Mouse (Mus musculus): ENCODE measurements around the gene 1810009A15Rik. TPM values are rescaled to one million over a fixed set of nuclear protein-coding genes. Genes with fewer than 3 reads are reported as not detected.
"Not testable (repeated sequence)": the region's sequence is repeated elsewhere in the genome, so short reads cannot be mapped to it uniquely, and the experiment has no call there.

The 1810009A15Rik gene
- polyA plus RNA-seq, 2 experiments, result 52.7 to 70.8 TPM

DNA sequence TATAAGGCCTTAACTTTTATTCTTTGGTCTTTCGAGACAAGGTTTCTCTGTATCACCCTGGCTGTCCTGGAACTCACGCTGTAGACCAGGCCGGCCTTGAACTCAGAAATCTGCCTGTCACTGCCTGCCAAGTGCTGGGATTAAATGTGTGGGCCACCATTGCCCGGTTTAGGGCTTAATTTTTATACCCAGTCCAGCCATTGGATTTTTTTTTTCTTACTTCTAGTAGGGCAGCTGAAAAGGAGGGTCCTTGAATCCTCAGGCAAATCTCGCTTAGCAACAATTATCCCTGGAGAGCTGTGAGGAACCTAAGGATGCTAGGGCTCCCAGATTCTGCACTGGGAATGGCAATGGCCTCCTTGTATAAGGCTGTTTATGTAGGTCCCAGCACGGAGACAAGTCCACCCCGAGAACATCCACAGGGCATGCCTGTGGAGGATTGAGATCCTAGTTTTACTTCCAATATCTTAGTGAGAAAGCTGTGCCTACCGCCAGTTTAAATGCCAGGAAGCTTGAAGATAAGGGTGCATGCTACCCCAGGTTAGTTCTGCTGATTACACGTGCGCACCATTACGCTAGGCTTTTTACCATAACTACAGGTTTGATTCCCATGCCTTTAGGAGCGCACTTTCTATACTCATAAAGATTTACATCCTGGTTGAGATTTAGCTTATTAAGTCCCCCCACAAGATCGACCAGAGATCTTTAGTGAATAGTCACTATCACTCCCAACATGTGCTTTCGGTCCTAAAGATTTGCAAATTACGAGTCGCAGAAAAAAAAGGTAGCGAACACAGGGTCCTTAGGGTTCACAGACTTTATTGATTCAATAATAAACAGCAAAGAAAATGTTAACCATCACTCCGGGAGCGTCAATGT is 829 bp upstream of the 1810009A15Rik start:
- Histone ChIP-seq H3K27ac (peak overlapping the region; percentile 77), H3K36me3 (replicated peaks; ENCODE audit: control insufficient read depth, insufficient read depth, low read depth) (peaks cover 12% of the 10 kb centered on the region), H3K4me1 (replicated peaks; ENCODE audit: control insufficient read depth in 2 of 2, insufficient read depth in 2 of 2, low read length in 1 of 2) (peaks cover 13 to 19% of the 10 kb centered on the region in 2 experiments), H3K4me3 (ENCODE audit: insufficient read depth in 1 of 2, low read depth in 2 of 2, low read length in 2 of 2) (peak overlapping the region; percentile 75 to 97), H3K27me3 (ENCODE audit: control insufficient read depth, insufficient read depth, low read length) (no peaks in the 10 kb centered on the region), H3K4me2 (ENCODE audit: low read depth) (peak overlapping the region; percentile 95), H3K9me3 (ENCODE audit: control insufficient read depth, low read length) (no peaks in the 10 kb centered on the region), H3K9ac (replicated peaks) (peak overlapping the region; percentile 72)
- DNase-seq (ENCODE audit: low read depth in 3 of 3, low spot score in 3 of 3) (peak in 1 of 3 experiments; percentile 47), ATAC-seq (ENCODE audit: insufficient read depth) (no peak)
- 8% methylated on average over 19 of the region's 19 CpGs for WGBS (ENCODE audit: insufficient replicate concordance)
- TF ChIP-seq CTCF (IDR thresholded peaks at IDR 0.05; ENCODE audit: low read depth), result no peak
- TF ChIP-seq EP300 (IDR thresholded peaks at IDR 0.05; ENCODE audit: low read depth), result no peak; the same call in 1 of the 2 replicates

DNA sequence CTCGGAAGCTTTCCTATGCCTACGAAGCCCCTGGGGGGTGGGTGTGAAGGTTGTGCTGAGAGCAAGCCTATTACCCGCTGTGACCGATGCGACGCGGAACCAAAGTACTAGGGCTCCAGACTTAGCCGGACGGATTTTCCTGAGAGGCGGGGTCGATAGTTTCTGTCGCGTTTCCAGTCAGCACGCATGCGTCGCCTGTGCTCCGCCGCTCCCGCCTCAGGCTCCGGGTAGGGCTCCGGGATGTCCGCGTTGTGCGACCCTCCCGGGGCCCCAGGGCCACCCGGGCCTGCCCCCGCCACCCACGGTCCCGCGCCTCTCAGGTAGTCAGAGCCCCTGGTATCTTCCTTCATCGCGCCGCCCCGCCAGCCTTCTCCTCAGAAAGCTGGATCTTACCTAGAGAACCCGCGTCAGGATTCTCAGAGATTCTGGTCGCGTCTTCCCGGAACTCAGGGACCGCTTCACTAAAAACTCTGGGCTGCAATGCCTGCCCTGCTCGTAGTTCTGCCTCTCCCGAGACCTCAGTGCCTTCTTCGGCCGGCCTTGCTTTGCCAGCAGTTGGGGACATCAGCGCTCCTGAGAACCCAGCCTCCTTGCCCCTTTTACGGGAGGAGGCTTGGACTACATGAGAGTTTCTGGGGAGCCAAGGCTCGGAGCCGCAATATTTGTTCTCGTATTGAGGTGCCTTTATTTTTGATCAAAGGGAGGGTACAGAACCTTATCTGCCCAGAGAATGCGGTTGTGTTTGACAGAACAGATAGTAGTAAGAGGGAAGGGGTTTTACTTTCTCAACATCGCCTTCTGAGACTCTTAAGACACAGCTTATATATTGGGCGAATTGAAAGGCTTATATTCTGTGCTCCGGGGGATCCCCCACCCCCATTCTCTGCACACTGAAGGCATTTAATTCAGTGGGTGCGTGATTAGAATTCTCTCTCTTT is 4.4 kb downstream of the 1810009A15Rik start, which contains the start of gene Ints5:
Gene Ints5, plus strand, starts transcription at position 177 of the 938 bp plus-strand sequence.
- Histone ChIP-seq H3K4me1 (replicated peaks; ENCODE audit: control insufficient read depth in 2 of 2, insufficient read depth in 2 of 2, low read length in 1 of 2) (peaks cover 6 to 22% of the 10 kb centered on the region in 2 experiments), H3K4me3 (ENCODE audit: insufficient read depth in 1 of 2, low read depth in 2 of 2, low read length in 2 of 2) (peak within 1 kb of the TSS; percentile 93 to 98), H3K4me2 (ENCODE audit: low read depth) (peak within 1 kb of the TSS; percentile 83), H3K36me3 (replicated peaks; ENCODE audit: control insufficient read depth, insufficient read depth, low read depth) (peaks cover 29% of the 10 kb centered on the region), H3K27ac (peak within 1 kb of the TSS; percentile 91), H3K27me3 (ENCODE audit: control insufficient read depth, insufficient read depth, low read length) (no peaks in the 10 kb centered on the region), H3K9me3 (ENCODE audit: control insufficient read depth, low read length) (no peaks in the 10 kb centered on the region), H3K9ac (replicated peaks) (peak within 1 kb of the TSS; percentile 98)
- ATAC-seq (ENCODE audit: insufficient read depth) (peak; percentile 60), DNase-seq (ENCODE audit: low read depth in 3 of 3, low spot score in 3 of 3) (peak; percentile 78 to 81 (median 79))
- 1% methylated on average over 54 of the region's 54 CpGs for WGBS (ENCODE audit: insufficient replicate concordance)
- TF ChIP-seq CTCF (IDR thresholded peaks at IDR 0.05; ENCODE audit: low read depth), result no peak
- TF ChIP-seq EP300 (IDR thresholded peaks at IDR 0.05; ENCODE audit: low read depth), result no peak

DNA sequence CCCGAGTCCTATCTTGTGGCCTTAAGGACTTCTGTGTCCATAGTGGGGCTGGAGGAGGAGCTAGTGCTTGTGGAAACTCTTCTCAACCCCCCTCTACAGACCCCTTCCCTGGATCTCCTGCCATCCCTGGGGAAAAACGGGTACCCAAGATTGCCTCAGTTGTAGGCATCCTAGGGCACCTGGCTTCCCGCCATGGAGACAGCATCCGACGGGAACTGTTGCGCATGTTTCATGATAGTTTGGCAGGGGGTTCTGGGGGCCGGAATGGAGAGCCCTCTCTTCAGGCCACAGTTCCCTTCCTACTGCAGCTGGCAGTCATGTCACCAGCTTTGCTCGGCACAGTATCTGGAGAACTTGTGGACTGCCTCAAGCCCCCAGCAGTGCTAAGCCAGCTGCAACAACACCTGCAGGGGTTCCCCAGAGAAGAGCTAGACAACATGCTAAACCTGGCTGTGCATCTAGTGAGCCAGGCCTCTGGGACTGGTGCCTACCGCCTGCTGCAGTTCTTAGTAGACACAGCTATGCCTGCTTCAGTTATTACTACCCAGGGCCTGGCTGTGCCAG is 6.8 kb downstream of the 1810009A15Rik start:
- Histone ChIP-seq H3K4me1 (replicated peaks; ENCODE audit: control insufficient read depth in 2 of 2, insufficient read depth in 2 of 2, low read length in 1 of 2) (peaks cover 8 to 24% of the 10 kb centered on the region in 2 experiments), H3K9ac (replicated peaks) (no peak overlapping the region), H3K4me2 (ENCODE audit: low read depth) (no peak overlapping the region), H3K36me3 (replicated peaks; ENCODE audit: control insufficient read depth, insufficient read depth, low read depth) (peaks cover 26% of the 10 kb centered on the region), H3K4me3 (ENCODE audit: insufficient read depth in 1 of 2, low read depth in 2 of 2, low read length in 2 of 2) (no peak overlapping the region), H3K27ac (no peak overlapping the region), H3K9me3 (ENCODE audit: control insufficient read depth, low read length) (no peaks in the 10 kb centered on the region), H3K27me3 (ENCODE audit: control insufficient read depth, insufficient read depth, low read length) (no peaks in the 10 kb centered on the region)
- no peak for TF ChIP-seq CTCF (IDR thresholded peaks at IDR 0.05; ENCODE audit: low read depth)
- no peak for TF ChIP-seq EP300 (IDR thresholded peaks at IDR 0.05; ENCODE audit: low read depth)
- DNase-seq (ENCODE audit: low read depth in 3 of 3, low spot score in 3 of 3) (no peak), ATAC-seq (ENCODE audit: insufficient read depth) (no peak)
- WGBS (ENCODE audit: insufficient replicate concordance), result 82% methylated on average over 9 of the region's 9 CpGs

DNA sequence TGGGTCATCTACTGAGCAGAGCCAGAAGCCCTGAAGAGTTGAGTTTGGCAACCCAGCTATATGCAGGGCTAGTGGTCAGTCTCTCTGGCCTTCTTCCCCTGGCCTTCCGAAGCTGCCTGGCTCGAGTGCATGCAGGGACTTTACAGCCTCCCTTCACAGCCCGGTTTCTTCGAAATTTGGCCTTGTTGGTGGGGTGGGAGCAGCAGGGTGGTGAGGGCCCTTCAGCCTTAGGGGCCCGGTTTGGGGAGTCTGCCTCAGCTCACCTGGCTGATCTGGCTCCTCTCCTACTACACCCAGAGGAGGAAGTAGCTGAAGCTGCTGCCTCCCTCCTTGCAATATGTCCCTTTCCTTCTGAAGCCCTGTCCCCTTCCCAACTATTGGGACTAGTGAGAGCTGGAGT is 7.6 kb downstream of the 1810009A15Rik start:
- H3K4me1 ChIP-seq (replicated peaks; ENCODE audit: control insufficient read depth in 2 of 2, insufficient read depth in 2 of 2, low read length in 1 of 2), result peaks cover 8 to 23% of the 10 kb centered on the region in 2 experiments
- not testable (repeated sequence) for H3K4me3 ChIP-seq (ENCODE audit: insufficient read depth in 1 of 2, low read depth in 2 of 2, low read length in 2 of 2); H3K9me3 ChIP-seq (ENCODE audit: control insufficient read depth, low read length); H3K27ac ChIP-seq; H3K9ac ChIP-seq (replicated peaks); ATAC-seq (ENCODE audit: insufficient read depth); H3K27me3 ChIP-seq (ENCODE audit: control insufficient read depth, insufficient read depth, low read length); DNase-seq (ENCODE audit: low read depth in 3 of 3, low spot score in 3 of 3)
- peaks cover 19% of the 10 kb centered on the region for H3K36me3 ChIP-seq (replicated peaks; ENCODE audit: control insufficient read depth, insufficient read depth, low read depth)
- WGBS (ENCODE audit: insufficient replicate concordance), result 84% methylated on average over 5 of the region's 5 CpGs
- 0 out of 2 replicates have a peak overlapping the region, but pooled peaks have one; percentile 11 for H3K4me2 ChIP-seq (ENCODE audit: low read depth)

DNA sequence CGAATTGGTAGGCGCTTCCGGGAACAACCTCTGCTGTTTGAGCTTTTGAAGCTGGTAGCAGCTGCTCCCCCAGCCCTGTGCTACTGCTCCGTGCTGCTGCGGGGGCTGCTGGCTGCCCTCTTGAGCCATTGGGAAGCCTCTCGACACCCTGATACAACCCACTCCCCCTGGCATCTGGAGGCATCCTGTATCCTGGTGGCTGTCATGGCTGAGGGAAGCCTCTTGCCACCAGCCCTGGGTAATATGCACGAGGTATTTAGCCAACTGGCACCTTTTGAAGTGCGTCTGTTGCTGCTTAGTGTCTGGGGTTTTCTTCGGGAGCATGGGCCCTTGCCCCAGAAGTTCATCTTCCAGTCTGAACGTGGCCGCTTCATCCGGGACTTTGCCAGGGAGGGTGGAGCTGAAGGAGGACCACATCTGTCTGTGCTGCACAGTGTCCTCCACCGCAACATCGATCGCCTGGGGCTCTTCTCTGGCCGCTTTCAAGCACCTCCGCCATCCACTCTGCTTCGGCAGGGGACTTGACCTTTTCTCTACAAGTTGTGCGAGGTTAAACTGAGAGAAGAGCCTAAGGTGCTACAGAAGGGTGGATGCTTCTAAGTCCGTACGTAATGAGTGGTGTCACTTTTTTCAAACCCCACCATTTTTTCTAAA is 8.7 kb downstream of the 1810009A15Rik start:
- not testable (repeated sequence) for H3K27me3 ChIP-seq (ENCODE audit: control insufficient read depth, insufficient read depth, low read length); H3K9me3 ChIP-seq (ENCODE audit: control insufficient read depth, low read length); DNase-seq (ENCODE audit: low read depth in 3 of 3, low spot score in 3 of 3)
- peak overlapping the region; percentile 49 for H3K27ac ChIP-seq
- peak overlapping the region; percentile 58 for H3K9ac ChIP-seq (replicated peaks)
- H3K4me3 ChIP-seq (ENCODE audit: insufficient read depth in 1 of 2, low read depth in 2 of 2, low read length in 2 of 2), result peak overlapping the region; percentile 42 to 75
- H3K4me2 ChIP-seq (ENCODE audit: low read depth), result peak overlapping the region; percentile 63
- WGBS (ENCODE audit: insufficient replicate concordance), result 44% methylated on average over 21 of the region's 21 CpGs
- H3K4me1 ChIP-seq (replicated peaks; ENCODE audit: control insufficient read depth in 2 of 2, insufficient read depth in 2 of 2, low read length in 1 of 2), result peaks cover 8 to 23% of the 10 kb centered on the region in 2 experiments
- H3K36me3 ChIP-seq (replicated peaks; ENCODE audit: control insufficient read depth, insufficient read depth, low read depth), result peaks cover 17% of the 10 kb centered on the region
- ATAC-seq (ENCODE audit: insufficient read depth), result peak; percentile 36; the same call in 1 of the 2 replicates

Data from liver, embryonic 14.5 days (tissue).